Mouse (Mus musculus) E14TG2a.4 (cell line): Measurements from ENCODE around the gene Thegl.

Experiments used
- CTCF ChIP-seq: conservative IDR thresholded peaks from 2 replicates; pipeline ENCODE4 v1.5.1; 2014; ENCODE audit warnings: low read length
- NANOG ChIP-seq: IDR thresholded peaks from 2 replicates; pipeline ENCODE4 v1.6.1; 2014; ENCODE audit warnings: borderline replicate concordance, low read length, mixed read lengths

DNA sequence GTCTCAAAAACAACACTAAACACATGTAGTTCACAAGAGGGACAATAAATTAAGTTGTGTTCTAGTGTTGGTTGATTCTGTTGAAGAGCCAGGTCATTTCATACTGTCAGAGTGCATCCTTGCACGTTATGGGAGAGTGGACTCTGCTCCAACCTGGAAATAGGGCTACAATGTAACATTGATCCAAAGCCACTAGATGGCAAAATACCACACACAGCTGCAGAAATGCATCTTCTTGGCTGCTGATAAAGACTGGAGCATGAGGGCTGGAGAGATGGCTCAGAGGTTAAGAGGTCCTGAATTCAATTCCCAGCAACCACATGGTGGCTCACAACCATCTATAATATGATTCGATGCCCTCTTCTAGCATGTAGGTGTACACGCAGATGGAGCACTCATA, 55.8 kb downstream of the Thegl start:
- TF ChIP-seq CTCF: peak; percentile 2; the same call in 1 of the 2 replicates
- TF ChIP-seq NANOG: no peak
